Mouse (Mus musculus) A20 (cell line): ENCODE measurements around the gene Fbxl15.
A peak's percentile ranks its signal among the peaks of the same experiment; 100 is the strongest.

ENCODE experiments used
- DNase-seq: peaks from one replicate; pipeline ENCODE4 v3.0.0-alpha.2; 2011; ENCODE audit warnings: low read depth, low spot score

Gene Fbxl15

DNA sequence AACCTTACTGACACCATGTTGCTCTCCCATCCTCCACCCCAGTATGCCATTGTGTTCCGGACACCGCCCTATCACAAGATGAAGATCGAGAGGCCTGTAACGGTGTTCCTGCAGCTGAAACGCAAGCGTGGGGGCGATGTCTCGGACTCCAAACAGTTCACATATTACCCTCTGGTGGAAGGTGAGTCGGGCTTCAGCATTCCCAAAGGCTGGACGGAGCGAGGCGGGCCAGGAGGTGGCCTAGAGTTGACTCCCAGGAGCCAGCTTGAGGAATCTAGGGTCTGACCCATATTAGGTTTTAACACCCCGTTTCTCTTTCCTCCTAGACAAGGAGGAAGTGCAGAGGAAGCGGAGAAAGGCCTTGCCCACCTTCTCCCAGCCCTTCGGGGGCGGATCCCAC, 19.7 kb upstream of the Fbxl15 start:
- DNase-seq = no peak

DNA sequence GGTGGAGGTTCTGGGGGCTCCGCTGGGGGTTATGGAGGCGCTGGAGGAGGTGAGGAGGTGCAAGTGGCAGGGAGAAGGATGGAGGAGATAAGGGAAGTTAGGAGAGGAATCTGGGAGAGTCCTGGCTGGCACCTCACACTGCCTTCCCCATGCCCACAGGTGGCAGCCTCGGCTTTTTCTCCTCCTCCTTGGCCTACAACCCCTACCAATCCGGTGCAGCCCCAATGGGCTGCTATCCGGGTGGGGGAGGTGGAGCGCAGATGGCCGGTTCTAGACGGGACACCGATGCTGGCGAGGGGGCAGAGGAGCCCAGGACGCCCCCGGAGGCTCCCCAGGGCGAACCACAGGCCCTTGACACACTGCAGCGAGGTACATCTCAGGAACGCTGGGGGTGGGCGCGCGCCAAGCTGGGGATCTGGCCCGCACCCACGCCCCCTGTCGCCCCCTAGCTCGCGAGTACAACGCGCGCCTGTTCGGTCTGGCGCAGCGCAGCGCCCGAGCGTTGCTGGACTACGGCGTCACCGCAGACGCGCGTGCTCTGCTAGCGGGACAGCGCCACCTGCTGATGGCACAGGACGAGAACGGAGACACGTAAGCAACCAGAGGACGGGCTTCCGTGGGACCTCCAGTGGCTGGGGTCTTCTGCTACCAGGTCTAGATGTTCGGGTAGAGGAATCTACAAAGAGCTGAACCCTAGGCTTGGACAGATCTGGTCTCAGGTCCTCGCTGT, 19.1 kb upstream of the Fbxl15 start:
- DNase-seq = peak; percentile 90

DNA sequence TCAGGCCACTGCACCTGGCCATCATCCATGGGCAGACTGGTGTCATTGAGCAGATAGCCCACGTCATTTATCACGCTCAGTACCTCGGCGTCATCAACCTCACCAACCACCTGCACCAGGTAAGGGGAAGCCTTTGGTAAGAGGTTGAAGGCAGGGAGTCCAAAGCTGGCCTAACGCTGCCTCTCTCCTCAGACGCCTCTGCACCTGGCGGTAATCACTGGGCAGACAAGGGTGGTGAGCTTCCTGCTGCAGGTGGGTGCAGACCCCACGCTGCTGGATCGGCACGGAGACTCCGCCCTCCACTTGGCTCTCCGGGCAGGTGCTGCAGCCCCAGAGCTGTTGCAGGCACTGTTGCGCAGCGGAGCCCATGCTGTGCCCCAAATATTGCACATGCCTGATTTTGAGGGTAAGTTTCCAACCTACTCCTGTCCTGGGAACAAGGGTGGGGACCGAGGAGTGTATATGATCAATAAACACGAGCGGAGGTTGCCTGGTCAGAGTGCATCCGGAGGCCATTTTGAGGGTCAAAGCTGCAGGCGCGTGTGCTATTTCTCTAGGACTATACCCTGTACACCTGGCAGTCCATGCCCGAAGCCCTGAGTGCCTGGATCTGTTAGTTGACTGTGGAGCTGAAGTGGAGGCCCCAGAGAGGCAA, 18.2 kb upstream of the Fbxl15 start:
- no peak for DNase-seq

DNA sequence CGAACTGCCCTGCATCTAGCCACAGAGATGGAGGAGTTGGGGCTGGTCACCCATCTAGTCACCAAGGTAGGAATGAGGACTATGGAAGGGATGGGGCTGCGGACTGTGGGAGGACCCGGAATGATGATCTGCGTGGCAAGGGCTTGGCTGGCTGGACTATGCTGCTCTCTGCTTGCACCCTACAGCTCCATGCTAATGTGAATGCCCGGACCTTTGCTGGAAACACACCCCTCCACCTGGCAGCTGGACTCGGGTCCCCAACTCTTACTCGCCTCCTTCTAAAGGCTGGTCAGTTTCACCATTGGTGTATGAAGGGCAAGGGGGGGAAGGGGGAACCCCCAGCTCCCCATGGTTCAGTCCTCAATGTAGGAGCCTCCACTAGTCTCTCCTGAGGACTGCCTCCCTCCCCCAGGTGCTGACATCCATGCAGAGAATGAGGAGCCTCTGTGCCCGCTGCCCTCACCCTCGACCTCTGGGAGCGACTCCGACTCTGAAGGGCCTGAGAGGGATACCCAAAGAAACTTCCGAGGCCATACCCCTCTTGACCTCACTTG, 17.6 kb upstream of the Fbxl15 start:
- no peak for DNase-seq

DNA sequence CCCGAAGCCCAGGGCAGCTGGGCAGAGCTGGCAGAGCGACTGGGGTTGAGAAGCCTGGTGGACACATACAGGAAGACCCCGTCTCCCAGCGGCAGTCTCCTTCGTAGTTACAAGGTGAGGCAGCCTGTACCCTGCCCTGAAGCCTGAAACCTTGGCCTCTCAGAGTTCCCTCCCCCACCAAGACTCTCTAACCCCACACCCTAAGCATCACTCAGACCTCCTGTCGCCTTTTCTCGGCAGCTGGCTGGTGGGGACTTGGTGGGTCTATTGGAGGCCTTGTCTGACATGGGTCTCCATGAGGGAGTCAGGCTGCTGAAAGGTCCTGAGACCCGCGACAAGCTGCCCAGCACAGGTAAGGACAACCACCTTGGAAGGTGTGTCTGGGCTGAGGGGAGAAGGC, 16.6 kb upstream of the Fbxl15 start:
- no peak for DNase-seq

DNA sequence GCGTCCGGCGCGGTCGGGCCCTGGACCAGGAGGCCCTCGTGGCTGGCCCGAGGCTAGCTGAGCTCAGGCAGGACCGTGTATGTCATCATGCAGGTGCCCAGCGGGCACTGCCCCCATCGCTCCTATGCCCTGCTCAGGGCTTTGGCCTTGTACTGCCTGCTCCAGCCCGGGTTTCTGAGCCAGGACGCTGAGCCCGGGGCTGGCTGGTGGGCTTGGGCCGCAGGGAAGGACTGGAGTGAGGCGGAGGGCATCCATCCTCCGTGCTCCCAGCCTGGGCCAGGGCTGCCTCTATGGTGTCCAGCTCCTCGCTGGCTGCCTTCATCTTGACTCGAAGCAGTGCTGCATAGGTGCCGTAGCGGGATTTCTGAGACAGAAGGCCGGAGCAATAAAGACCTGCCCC, 15.4 kb upstream of the Fbxl15 start:
- no peak for DNase-seq

DNA sequence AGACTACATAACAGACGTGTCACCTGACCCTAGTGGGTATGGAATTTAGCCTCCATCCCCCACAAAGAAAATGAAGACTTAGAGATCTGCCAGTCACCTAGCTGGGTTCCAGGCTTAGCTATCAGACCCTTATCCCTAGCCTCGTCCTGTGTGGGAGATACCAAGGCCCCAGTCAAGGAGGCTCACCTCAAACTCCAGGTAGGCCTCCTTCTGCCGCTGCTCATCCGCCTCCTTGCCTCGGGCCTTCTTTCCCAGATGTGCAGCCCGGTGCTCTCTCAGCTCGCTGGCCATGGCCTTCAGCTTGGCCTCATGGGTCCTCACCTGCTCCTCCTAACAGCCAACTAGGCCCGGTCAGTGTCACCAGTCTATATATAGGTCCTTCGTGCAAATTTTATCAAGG, 14.9 kb upstream of the Fbxl15 start:
- no peak for DNase-seq

DNA sequence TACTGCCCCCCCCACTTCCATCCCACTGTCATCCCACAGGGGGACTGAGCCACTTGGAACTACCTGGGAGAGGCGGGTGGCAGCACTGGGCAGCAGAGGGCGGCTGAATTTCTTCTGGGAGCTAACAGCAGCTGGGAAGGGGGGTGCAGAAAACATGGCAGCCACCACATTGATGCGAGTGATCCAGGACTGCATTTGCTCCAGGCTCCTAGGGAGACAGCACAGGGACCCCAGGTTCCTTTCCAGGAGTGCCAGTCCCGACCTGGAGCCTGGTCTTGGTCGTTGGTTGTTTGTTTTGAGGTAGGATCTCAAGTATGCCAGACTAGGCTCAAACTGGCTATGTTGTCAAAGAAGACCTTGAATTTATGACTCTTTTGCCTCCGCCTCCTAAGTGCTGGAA, 14.4 kb upstream of the Fbxl15 start:
- no peak for DNase-seq

DNA sequence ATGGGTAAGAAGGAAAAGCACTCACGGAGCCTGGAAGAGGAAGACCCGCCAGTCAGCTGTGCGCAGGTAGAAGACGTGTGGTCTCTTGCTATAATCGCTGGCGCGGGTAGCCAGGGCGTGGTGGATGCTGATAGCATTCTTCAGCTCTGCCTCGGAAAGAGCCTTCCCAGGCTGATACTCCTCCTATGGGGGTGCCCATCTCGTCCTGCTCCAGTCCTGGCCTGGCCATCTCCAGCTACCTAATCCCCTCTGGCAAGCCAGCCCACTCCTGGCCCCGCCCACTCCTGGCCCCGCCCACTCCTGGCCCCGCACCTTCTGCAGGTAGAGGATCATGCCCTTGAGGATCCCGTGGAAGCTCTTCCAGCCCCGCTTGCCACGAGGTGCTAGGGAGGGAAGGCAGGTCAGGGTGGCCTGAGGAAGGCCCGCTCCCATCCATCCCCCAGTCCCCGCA, 13.8 kb upstream of the Fbxl15 start:
- DNase-seq = peak; percentile 25

DNA sequence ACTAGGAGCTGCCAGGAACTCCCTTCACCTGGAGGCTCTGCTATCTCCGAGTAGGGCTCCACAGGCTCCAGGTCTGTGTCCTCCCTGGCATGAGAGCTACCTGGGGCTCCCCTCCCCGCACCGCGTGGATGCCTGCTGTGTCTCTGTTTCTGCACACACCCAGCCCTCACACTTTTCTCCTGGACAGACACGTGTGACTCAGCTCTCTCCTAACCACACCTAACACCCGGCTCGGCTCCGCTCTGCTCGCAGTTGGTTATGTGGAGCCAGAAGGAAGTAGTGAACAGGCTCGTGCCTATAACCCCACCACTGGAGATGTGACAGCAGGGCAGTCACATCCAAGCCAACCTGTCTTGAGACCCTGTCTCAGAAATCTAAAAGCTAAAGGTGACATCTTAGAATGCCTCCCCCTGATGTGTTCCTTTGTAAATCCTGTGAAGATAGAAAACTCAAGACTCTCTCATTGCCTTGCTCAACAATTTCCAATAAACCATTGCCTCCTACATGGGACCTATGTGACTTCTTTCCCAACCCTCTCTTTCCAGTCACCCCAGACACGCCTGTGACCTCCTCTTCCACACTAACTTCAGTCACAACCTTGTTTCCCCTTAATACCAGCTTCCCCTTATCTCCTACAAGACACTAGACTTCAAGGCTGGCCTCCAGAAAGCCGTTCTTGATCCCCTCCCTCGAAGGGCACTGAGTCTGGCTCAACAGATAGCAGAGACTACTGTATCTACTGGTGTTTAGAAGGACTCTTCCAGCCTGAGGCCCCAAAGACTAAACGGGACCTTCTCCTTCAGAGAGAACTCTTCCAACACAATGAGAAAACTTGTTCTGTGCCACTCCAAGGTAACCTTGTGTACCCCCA, 12.9 kb upstream of the Fbxl15 start:
- peak; percentile 27 for DNase-seq

DNA sequence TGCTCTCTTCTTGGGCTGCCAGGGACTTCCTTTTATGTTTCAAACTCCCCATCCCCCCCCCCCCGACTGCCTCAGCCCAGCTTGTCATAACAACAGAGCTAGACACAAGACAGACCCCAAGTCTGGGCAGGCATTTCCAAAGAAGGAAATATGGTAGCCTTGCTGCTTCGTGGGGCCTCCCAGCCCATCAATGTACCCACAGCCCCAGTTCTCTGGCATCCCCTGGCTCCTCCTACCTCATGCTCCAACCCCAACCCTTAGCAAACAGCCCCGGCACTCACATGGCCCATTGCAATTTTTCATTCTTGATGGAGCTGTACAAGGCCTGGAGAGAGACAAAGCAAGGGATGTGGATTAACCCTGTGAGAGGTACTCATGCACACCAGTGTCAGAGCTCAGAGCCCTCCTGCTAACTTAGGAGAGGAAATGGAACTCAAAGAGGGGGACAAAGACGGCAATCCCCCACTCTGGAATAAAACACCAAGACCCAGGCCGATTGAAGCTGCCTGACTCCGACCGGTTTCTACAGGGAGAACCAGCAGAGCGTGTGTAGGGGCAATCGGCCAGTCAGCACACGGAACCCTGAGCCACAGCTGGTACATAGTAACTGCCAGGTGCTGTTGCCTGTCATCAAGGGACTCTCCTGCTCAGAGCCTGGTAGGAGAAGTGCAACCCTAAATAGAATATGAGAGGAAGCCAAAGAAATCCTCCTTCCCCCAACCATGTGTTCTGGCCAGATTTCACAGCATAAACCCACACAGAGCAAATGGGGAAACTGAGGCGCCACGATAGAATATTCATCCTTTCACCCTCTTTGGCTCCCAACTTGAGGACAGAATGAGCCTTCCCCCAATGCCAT, 12.0 kb upstream of the Fbxl15 start:
- peak; percentile 35 for DNase-seq

DNA sequence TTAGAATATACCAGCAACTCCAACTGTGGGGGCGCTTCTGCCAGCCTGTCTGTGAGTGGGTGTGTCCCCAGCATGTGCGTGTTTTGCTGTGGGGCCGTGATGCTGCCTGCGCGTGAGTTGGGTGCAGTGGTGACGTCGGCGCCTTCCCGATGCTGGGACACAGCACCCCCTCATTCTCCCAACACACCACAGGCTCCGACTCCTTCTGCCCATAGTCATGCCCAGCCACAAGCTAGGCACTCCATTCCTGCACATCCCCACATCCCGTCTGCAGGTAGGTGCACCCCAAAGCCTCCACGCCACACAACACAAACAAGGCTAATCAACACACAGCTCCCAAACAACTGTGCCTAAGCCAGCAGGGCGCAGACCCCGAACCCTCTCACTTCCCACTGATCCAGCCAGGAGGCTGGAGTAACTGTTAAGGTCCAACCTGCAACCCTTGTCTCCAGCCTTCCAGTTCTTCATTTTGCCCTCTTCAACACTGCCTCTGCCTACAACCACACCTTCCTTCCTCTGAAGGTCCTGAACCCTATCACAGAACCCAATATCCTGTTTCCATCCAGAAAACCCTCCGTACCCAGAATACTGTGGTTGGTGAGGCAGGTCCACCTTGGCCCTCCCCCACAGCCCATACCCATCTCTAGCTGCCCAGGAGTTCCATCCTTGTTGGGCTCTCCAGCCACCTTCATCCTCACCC, 11.0 kb upstream of the Fbxl15 start:
- no peak for DNase-seq

DNA sequence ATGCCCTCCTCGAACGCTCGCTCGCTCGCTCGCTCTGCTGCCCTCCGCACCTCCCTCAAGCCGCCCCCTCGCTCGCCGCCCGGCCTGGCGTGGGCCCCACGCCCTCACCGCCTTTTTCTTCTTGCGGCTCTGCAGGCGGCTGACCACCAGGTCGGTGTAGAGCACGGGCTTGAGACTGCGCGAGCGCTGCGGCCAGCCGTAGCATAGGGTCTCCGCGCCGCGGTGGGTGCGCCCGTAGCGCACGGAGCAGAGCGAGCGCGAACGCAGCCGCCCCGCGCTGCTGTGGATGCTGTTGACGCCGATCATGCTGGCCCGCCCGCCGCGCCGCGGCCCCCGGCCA, 10.5 kb upstream of the Fbxl15 start:
- DNase-seq = no peak

DNA sequence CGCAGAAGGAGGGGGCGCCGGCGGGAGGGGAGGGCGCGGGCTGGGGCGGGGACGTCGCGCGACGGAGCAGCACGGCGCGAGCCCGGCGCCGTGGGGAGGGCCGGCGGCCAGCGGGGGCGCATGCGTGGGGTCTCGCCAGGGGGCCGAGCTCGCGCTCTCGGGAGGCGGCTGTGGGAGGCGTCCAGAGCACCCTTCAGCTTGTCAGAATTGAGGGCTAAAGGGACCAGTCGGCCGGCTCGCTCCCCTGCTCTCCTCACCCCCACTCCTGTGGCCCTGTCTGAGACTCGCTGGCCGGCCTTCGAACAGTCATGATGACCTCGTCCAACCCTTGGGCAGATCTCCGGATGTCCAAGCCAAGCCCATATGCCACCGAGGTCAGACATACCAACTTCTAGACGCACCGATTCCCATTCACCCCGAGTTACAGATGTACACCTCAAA, 9.9 kb upstream of the Fbxl15 start:
- DNase-seq = no peak

DNA sequence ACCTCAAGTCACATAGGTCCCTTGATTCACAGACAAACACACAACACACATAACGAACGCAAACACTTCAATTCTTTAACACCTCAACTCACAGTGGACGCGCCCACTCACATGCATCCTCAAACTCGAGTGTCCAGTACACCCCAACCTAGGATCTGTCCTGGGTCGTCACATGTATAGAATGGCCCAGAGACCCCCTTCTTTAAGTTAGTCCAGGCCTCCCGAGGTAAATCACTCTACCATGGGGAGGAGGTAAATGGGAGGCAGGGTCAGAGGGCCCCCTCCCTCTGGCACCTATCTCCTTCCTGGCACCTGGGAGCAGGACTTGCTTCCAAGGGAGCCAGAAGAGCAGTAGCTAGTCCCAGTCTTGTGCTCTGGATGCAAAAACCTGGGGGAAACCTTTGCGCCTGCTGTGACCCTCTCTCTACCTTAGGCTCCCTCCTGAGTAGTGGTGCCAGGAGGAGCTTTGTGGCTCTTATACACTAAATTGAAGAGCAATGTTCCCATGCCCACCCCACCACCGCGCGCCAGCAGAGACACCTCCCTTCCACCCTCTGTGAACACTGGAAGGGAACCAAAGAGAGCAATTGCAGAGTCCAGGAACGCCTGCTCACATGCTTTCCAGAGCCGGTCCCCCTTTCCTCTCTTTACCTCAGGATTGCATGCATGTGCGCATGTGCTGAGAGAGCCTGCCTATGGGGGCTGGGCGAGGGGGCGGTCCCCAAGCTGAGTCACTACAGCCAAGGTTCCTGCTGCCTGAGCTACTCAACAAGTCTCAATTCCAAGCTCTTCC, 9.2 kb upstream of the Fbxl15 start:
- no peak for DNase-seq

DNA sequence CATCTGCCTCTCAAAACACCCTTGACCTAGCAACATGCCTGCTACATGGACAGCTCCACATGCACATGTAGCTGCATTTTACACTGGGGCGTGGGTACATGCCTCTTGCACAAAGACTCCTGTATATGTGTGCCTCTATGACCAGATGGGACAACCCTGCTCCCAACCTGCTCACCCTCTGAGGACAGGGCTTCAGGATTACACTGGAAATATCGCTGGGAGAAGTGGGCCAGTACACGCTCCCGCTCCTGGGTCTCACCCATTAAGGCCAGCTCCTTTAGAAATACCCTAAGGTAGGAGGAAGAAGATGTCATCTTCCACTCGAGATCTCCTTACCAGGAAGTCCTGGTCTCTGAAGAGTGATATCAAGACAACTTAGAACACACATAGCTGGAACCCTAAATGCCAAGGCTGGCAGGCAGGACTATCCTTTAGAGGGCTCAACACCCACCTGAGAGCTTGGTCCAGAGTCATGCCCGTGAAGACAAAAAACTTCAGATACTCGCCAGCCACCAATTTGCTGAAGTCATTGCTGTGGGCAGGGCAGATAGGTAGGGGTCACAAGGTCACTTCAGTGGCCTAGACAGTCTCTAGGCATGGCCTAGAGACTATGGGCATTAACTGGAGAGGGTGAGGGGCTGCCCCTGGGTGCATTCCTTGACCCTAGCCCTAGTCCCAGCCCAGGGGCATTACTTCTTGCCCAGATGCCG, 7.8 kb upstream of the Fbxl15 start:
- DNase-seq = no peak

DNA sequence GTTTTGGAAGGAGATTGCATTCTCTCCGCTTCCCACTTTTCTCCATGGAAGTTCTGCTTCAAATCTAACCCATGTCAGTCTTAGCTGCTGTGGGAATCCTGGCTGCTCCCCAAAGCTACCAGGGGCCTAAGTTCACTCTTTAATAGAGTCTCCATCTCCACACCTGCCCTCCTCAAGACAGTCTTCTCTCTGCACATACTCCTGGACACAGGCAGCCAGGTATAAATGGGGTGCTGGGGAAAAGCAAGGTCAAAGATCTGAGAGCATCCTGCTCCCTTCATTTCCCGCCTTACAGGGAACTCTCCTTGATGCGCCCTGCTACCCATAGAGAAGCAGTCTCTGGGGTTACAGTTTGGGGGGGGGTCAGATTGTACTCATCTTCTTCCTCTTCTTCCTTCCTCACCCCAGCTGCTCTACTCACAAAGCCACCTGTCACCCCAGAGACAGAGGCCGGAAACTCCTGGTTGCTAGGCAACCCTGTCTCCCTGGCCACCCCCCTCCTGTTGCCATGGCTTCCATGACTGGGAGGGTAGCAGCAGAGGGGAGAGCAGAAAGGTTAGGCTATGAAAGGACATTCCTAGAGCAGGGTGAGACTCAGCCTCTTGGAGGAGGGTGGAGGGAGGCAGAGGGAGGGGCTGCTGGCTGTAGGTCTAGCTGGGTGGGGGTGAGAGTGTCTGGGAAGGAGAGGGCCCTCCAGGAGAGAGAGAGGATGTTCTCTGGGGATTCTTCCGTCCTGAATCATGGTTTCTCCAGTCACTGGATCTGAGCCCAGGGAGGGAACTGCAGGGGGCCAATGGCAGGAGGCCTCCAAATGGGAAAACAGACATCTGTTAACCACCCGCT, 6.7 kb upstream of the Fbxl15 start:
- peak; percentile 54 for DNase-seq
